Mouse (Mus musculus): ENCODE data around the gene Map3k3. TPM values are rescaled to one million over a fixed set of nuclear protein-coding genes. Genes with fewer than 3 reads are reported as not detected.
"Not testable (repeated sequence)": the region's sequence is repeated elsewhere in the genome, so short reads cannot be mapped to it uniquely, and the experiment has no call there.

Gene Map3k3
- polyA plus RNA-seq, 1 experiment from 2014 or later: 43.9 TPM

- ATAC-seq (no peak), DNase-seq (ENCODE audit: low read depth, low spot score) (no peak)
- ChIA-PET POLR2A (no interaction called here), CTCF (interaction anchor here (1.5 kb wide), 1 partner anchor 73 kb away, joined by 3 read pairs; no protein-coding TSS in a partner anchor)
- peak; percentile 86 for TF ChIP-seq CTCF (IDR thresholded peaks at IDR 0.05)
- no peaks in the 10 kb centered on the region for H3K27me3 ChIP-seq
- in situ Hi-C loops (cut with MboI; ENCODE audit: low pct_unique_long_range_greater_than_20kb): no loop called here
Observed at GRCm38 (mm10) chr11:106076321-106076720, 8.1 kb upstream of the Map3k3 start.

- DNase-seq (ENCODE audit: low read depth, low spot score) (no peak), ATAC-seq (no peak)
- ChIA-PET CTCF (interaction anchor here (1.4 to 2.4 kb wide), 3 partner anchors 13 to 27 kb away, joined by 4 to 6 read pairs (median 5); no protein-coding TSS in a partner anchor), POLR2A (interaction anchor here (0.6 to 0.7 kb wide), 2 partner anchors 29 to 71 kb away, joined by 3 to 4 read pairs; no protein-coding TSS in a partner anchor)
- TF ChIP-seq CTCF (IDR thresholded peaks at IDR 0.05): no peak
- H3K27me3 ChIP-seq: no peaks in the 10 kb centered on the region
- in situ Hi-C loops (cut with MboI; ENCODE audit: low pct_unique_long_range_greater_than_20kb): no loop called here
Observed at GRCm38 (mm10) chr11:106084911-106085561, 623 bp downstream of the Map3k3 start.

- ATAC-seq (no peak), DNase-seq (ENCODE audit: low read depth, low spot score) (no peak)
- TF ChIP-seq CTCF (IDR thresholded peaks at IDR 0.05): no peak
- POLR2A ChIA-PET: no interaction called here
- in situ Hi-C loops (cut with MboI; ENCODE audit: low pct_unique_long_range_greater_than_20kb): no loop called here
- no peaks in the 10 kb centered on the region for H3K27me3 ChIP-seq
- CTCF ChIA-PET: interaction anchor here (1.0 to 1.4 kb wide), 4 partner anchors 10 to 63 kb away, joined by 3 to 6 read pairs (median 4); partner anchors contain the start of genes Gm10840 and Limd2
Observed at GRCm38 (mm10) chr11:106098223-106098622, 13.8 kb downstream of the Map3k3 start.

- CTCF ChIA-PET: interaction anchor here (1.2 kb wide), 1 partner anchor 8 kb away, joined by 3 read pairs; no protein-coding TSS in a partner anchor
- no peak for ATAC-seq
Observed at GRCm38 (mm10) chr11:106102866-106103265, 18.5 kb downstream of the Map3k3 start.

GRCm38 (mm10) chr11:106106047-106106587 is 21.7 kb downstream of the Map3k3 start:
- H3K27me3 ChIP-seq: no peaks in the 10 kb centered on the region
- no peak for TF ChIP-seq CTCF (IDR thresholded peaks at IDR 0.05)
- POLR2A ChIA-PET: no interaction called here
- in situ Hi-C loops (cut with MboI; ENCODE audit: low pct_unique_long_range_greater_than_20kb): no loop called here
- CTCF ChIA-PET: no interaction called here
- DNase-seq (ENCODE audit: low read depth, low spot score) (no peak), ATAC-seq (no peak)

More at GRCm38 (mm10) chr11:106102866-106103265, 18.5 kb downstream of the Map3k3 start:
- in situ Hi-C loops (cut with MboI; ENCODE audit: low pct_unique_long_range_greater_than_20kb): no loop called here
- TF ChIP-seq CTCF (IDR thresholded peaks at IDR 0.05): no peak
- POLR2A ChIA-PET: interaction anchor here (0.6 kb wide), 1 partner anchor 82 kb away, joined by 3 read pairs; no protein-coding TSS in a partner anchor
- no peak for DNase-seq (ENCODE audit: low read depth, low spot score)
- H3K27me3 ChIP-seq: no peaks in the 10 kb centered on the region

- ChIA-PET POLR2A (no interaction called here), CTCF (interaction anchor here (1.2 to 1.6 kb wide), 3 partner anchors 9 to 26 kb away, joined by 3 to 6 read pairs (median 4); no protein-coding TSS in a partner anchor)
- no peak for DNase-seq (ENCODE audit: low read depth, low spot score)
- in situ Hi-C loops (cut with MboI; ENCODE audit: low pct_unique_long_range_greater_than_20kb): no loop called here
- H3K27me3 ChIP-seq: no peaks in the 10 kb centered on the region
- peak; percentile 96 for ATAC-seq
- TF ChIP-seq CTCF (IDR thresholded peaks at IDR 0.05): no peak
Observed at GRCm38 (mm10) chr11:106111688-106112087, 27.3 kb downstream of the Map3k3 start.

- no peaks in the 10 kb centered on the region for H3K27me3 ChIP-seq
- DNase-seq (ENCODE audit: low read depth, low spot score) (no peak), ATAC-seq (no peak)
- TF ChIP-seq CTCF (IDR thresholded peaks at IDR 0.05): no peak
- in situ Hi-C loops (cut with MboI; ENCODE audit: low pct_unique_long_range_greater_than_20kb): no loop called here
- ChIA-PET POLR2A (interaction anchor here (1.1 kb wide), 1 partner anchor 26 kb away, joined by 3 read pairs; no protein-coding TSS in a partner anchor), CTCF (interaction anchor here (0.9 kb wide), 1 partner anchor 24 kb away, joined by 4 read pairs; no protein-coding TSS in a partner anchor)
Observed at GRCm38 (mm10) chr11:106122221-106122620, 37.8 kb downstream of the Map3k3 start.

GRCm38 (mm10) chr11:106122736-106123135 is 38.3 kb downstream of the Map3k3 start:
- POLR2A ChIA-PET: interaction anchor here (0.7 to 1.1 kb wide), 2 partner anchors 26 to 625 kb away, joined by 3 to 5 read pairs; no protein-coding TSS in a partner anchor
- CTCF ChIA-PET: interaction anchor here (0.9 to 1.9 kb wide), 2 partner anchors 9 to 24 kb away, joined by 4 to 6 read pairs; no protein-coding TSS in a partner anchor
- ATAC-seq (no peak), DNase-seq (ENCODE audit: low read depth, low spot score) (no peak)
- in situ Hi-C loops (cut with MboI; ENCODE audit: low pct_unique_long_range_greater_than_20kb): no loop called here
- no peak for TF ChIP-seq CTCF (IDR thresholded peaks at IDR 0.05)
- H3K27me3 ChIP-seq: no peaks in the 10 kb centered on the region

- TF ChIP-seq CTCF (IDR thresholded peaks at IDR 0.05): no peak
- ATAC-seq (no peak), DNase-seq (ENCODE audit: low read depth, low spot score) (no peak)
- ChIA-PET CTCF (interaction anchor here (0.9 to 2.4 kb wide), 2 partner anchors 9 to 11 kb away, joined by 3 to 9 read pairs; no protein-coding TSS in a partner anchor), POLR2A (no interaction called here)
- no peaks in the 10 kb centered on the region for H3K27me3 ChIP-seq
- in situ Hi-C loops (cut with MboI; ENCODE audit: low pct_unique_long_range_greater_than_20kb): no loop called here
Observed at GRCm38 (mm10) chr11:106124784-106125183, 40.4 kb downstream of the Map3k3 start.

- CTCF ChIA-PET: interaction anchor here (1.8 to 2.4 kb wide), 2 partner anchors 8 to 13 kb away, joined by 6 to 9 read pairs; no protein-coding TSS in a partner anchor
- ATAC-seq (no peak), DNase-seq (ENCODE audit: low read depth, low spot score) (no peak)
- TF ChIP-seq CTCF (IDR thresholded peaks at IDR 0.05): no peak
- POLR2A ChIA-PET: no interaction called here
- no peaks in the 10 kb centered on the region for H3K27me3 ChIP-seq
- in situ Hi-C loops (cut with MboI; ENCODE audit: low pct_unique_long_range_greater_than_20kb): no loop called here
Observed at GRCm38 (mm10) chr11:106125827-106126226, 41.4 kb downstream of the Map3k3 start.

- DNase-seq (ENCODE audit: low read depth, low spot score); ATAC-seq; H3K27me3 ChIP-seq; in situ Hi-C loops (cut with MboI; ENCODE audit: low pct_unique_long_range_greater_than_20kb): not testable (repeated sequence)
- POLR2A ChIA-PET: interaction anchor here (0.6 to 0.7 kb wide), 2 partner anchors 860 to 975 kb away, joined by 3 read pairs; no protein-coding TSS in a partner anchor
- CTCF ChIA-PET: interaction anchor here (1.8 to 2.4 kb wide), 2 partner anchors 7 to 14 kb away, joined by 6 to 9 read pairs; no protein-coding TSS in a partner anchor
Observed at GRCm38 (mm10) chr11:106126727-106127373, 42.4 kb downstream of the Map3k3 start.

All from Patski (cell line).